Mouse (Mus musculus) hindbrain, embryonic 10.5 days (tissue): ENCODE data around the gene Cadm1. TPM values are rescaled to one million over a fixed set of nuclear protein-coding genes. Genes with fewer than 3 reads are reported as not detected.

Source experiments
- DNase-seq: peaks from one replicate; pipeline ENCODE4 v3.0.0-alpha.2; 2017; ENCODE audit warnings: low spot score
- H3K27ac ChIP-seq: fragments of 300-500 bp; sonication (generic); 2 replicates; pipeline ENCODE4 v1.5.1; 2016; ENCODE audit warnings: mild to moderate bottlenecking, moderate library complexity
- H3K27me3 ChIP-seq: fragments of 300-500 bp; sonication (generic); 2 replicates; pipeline ENCODE4 v1.6.1; 2016; ENCODE audit warnings: mild to moderate bottlenecking; ENCODE audit not compliant: poor library complexity, insufficient read depth, severe bottlenecking
- H3K36me3 ChIP-seq: fragments of 300-500 bp; sonication (generic); 2 replicates; pipeline ENCODE4 v1.6.1; 2016; ENCODE audit warnings: mild to moderate bottlenecking, moderate library complexity
- H3K4me1 ChIP-seq: fragments of 300-500 bp; sonication (generic); replicated peaks from 2 replicates; pipeline ENCODE4 v1.6.1; 2016; ENCODE audit warnings: mild to moderate bottlenecking
- H3K4me3 ChIP-seq: fragments of 300-500 bp; sonication (generic); 2 replicates; pipeline ENCODE4 v1.5.1; 2016; ENCODE audit warnings: mild to moderate bottlenecking, moderate library complexity
- H3K9me3 ChIP-seq: fragments of 300-500 bp; sonication (generic); 2 replicates; pipeline ENCODE4 v1.6.1; 2016; ENCODE audit warnings: mild to moderate bottlenecking, moderate library complexity
- WGBS: fragments of 180-500 bp; shearing (Covaris S2); methylation state at CpG from one replicate; pipeline ENCODE4 v1.1.7; 2016; 5-methylcytosine and 5-hydroxymethylcytosine counted together
- polyA plus RNA-seq: library from polyadenylated mRNA; unstranded; fragments of >200 nt; fragmentation: Nextera tagmentation; extraction: Ambion mirVana; gene quantifications from 2 replicates; pipeline ENCODE4 v1.2.1, GENCODE M21; 2016

Gene Cadm1
- polyA plus RNA-seq, 1 experiment from 2014 or later: 111 TPM

DNA sequence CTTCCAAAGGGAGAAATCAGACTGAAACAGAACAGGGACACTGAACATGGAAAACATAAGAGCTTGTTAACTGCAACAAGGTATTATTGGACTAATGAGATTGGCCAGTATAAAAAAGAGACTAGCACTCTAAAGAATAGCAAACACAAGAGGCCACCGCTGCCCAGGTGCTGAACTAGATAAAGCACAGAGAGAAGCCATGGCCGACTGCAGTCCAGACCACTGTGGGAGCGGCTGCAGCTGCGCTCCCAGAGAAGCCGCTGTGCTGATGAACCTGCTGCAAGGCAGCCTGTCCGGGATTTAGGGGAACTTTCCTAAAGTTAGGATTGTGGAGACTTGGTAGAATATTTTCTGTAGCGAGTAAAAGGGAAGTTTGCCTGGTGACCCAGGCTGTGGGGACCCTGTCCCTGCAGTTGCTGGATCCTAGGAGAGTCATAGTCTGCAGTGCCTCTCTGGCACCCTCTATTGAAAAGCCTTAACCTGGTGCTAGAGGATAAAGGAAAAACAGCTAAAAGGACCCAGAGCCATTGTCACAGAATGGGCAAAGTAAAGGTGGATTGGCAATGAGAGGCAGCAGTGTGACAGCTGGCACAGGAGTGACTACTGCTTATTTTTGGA is 57.7 kb downstream of the Cadm1 start:
- Histone ChIP-seq H3K9me3 (no peaks in the 10 kb centered on the region), H3K4me3 (no peak overlapping the region), H3K27ac (no peak overlapping the region), H3K27me3 (no peaks in the 10 kb centered on the region), H3K4me1 (peaks cover 37% of the 10 kb centered on the region), H3K36me3 (no peaks in the 10 kb centered on the region)
- DNase-seq: no peak
- 65% methylated on average over 7 of the region's 7 CpGs for WGBS

DNA sequence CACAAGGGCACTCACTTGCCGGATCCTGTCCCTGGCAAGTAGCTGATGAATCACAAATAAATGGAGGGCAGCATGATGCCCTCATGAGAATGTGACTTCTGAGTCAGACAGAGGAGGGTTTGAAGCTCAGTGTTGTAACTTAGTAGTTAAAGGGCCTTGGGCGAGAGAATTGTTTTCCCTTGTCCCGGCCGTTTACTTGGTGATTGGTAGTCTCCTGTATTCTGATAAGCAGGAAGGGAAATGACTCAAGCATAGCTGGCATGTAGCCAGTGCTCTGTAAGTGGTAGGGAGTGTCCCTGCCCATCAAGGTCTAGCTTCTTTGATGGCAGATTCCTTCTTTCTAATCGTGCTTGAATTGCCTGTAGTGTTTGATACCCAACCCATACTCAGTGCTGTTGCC is 59.9 kb downstream of the Cadm1 start:
- Histone ChIP-seq H3K9me3 (no peaks in the 10 kb centered on the region), H3K4me3 (no peak overlapping the region), H3K4me1 (peaks cover 27% of the 10 kb centered on the region), H3K27ac (no peak overlapping the region), H3K27me3 (no peaks in the 10 kb centered on the region), H3K36me3 (no peaks in the 10 kb centered on the region)
- DNase-seq: no peak
- 85% methylated on average over 5 of the region's 5 CpGs for WGBS

DNA sequence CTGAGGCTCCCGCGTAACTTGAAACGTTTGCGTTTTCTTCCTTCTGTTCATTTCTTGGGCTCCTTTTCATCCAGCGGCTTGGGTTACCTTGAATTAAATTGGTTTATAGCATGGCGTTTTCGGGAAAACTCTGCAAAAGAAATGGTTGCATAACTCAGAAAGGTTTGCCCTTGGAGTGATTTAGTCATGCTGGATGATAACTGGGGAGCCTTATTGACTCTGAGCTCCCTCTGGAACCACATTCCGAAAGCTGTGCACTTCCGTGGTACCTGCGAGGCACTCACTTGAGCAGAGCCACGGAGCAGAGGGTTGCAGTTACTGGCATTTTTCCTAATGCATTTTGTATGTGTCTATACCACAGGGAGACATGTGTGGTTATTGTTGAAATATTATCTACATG is 71.6 kb downstream of the Cadm1 start:
- peaks cover 8% of the 10 kb centered on the region for H3K36me3 ChIP-seq

DNA sequence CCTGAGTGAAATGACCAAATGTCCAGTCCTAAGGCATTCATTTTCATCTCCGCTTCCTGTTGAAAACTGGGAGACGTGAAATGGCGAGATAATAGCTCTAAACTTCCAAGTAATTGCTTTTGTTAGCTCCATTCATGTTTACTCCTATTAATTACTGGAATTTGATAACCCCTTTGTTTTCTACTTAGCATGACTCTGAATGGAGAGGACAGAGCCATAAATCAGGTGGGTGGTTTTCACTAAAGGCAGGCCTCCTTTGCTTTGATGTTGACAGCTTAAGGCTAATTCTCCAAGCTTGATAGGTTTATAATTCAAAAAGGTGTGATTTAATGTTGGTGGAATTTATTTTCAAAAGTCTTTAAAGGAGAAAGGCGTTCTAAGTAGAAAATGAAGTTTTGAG is 74.0 kb downstream of the Cadm1 start:
- peaks cover 8% of the 10 kb centered on the region for H3K36me3 ChIP-seq
- DNase-seq: no peak
- no peaks in the 10 kb centered on the region for H3K9me3 ChIP-seq
- H3K27me3 ChIP-seq: no peaks in the 10 kb centered on the region
- 76% methylated on average over 4 of the region's 4 CpGs for WGBS
- no peak overlapping the region for H3K27ac ChIP-seq
- peaks cover 16% of the 10 kb centered on the region for H3K4me1 ChIP-seq
- no peak overlapping the region for H3K4me3 ChIP-seq

More for the DNA sequence above, 71.6 kb downstream of the Cadm1 start:
- 91% methylated on average over 11 of the region's 11 CpGs for WGBS
- DNase-seq: no peak
- peaks cover 18% of the 10 kb centered on the region for H3K4me1 ChIP-seq
- H3K4me3 ChIP-seq: no peak overlapping the region
- H3K27ac ChIP-seq: no peak overlapping the region
- no peaks in the 10 kb centered on the region for H3K9me3 ChIP-seq
- H3K27me3 ChIP-seq: no peaks in the 10 kb centered on the region

DNA sequence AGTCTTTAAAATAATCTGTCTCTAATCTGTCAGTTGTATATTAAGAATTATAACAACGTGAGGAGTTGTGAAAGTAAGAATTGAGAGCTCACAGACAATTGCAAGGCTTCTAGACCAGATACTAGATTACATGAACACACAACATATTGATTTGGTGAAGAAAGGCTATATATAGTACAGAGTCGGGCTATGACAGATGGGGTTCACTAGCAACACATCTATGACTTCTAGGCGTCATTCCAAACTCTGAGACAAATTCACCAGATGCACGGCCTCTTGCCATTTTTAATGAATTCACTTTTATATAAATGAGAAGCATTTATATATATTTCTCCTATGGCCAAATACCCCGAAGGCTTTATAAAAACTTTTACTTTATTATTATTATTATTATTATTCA is 75.7 kb downstream of the Cadm1 start:
- H3K27ac ChIP-seq: no peak overlapping the region
- H3K4me1 ChIP-seq: peaks cover 22% of the 10 kb centered on the region
- WGBS: 94% methylated on average over 5 of the region's 5 CpGs
- H3K27me3 ChIP-seq: no peaks in the 10 kb centered on the region
- no peak overlapping the region for H3K4me3 ChIP-seq
- no peak for DNase-seq
- H3K36me3 ChIP-seq: no peaks in the 10 kb centered on the region; the same call in 1 of the 2 replicates
- H3K9me3 ChIP-seq: no peaks in the 10 kb centered on the region

DNA sequence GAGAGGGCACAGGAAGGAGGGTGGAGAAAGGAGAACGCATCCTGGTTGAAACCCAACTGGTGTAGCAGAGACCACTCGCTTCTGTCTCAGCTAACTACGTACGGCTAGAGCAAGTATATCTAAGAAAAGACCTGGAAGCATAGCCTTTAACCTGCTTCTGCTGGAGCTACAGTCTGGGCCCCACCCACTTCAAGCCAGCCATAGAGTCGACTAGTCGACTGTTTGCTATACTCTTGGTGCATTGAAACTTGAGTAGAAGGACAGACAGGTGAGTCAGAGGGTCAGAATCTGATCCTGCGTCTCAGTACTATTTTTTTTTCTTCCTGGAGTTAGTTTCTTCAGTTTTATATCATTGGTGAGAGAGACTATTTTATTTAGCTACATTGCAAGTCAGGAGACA is 78.5 kb downstream of the Cadm1 start:
- H3K4me3 ChIP-seq: no peak overlapping the region
- no peaks in the 10 kb centered on the region for H3K36me3 ChIP-seq
- H3K4me1 ChIP-seq: peaks cover 26% of the 10 kb centered on the region
- H3K9me3 ChIP-seq: no peaks in the 10 kb centered on the region
- H3K27me3 ChIP-seq: no peaks in the 10 kb centered on the region
- no peak for DNase-seq
- no peak overlapping the region for H3K27ac ChIP-seq
- 81% methylated on average over 7 of the region's 7 CpGs for WGBS

DNA sequence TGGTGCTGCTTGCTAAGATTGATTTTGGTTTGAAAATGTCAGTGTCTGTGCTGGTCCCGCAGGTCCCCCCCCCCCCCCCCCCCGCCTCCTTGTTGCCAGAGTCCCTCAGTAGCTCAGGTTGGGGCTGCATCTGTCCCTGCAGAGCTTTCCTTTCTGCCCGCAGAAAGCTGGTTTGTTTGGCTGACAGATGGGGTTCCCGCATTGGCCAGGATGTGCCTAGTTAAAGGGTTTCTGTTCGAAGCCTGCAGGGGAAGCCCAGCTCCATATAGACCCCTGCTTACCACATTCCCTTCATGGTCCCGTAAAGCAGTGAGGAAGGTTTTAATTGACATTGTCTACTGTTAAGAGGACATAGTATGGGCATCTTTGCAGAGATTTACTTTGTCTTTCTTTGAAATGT is 78.9 kb downstream of the Cadm1 start:
- no peak overlapping the region for H3K4me3 ChIP-seq
- peaks cover 26% of the 10 kb centered on the region for H3K4me1 ChIP-seq
- no peaks in the 10 kb centered on the region for H3K27me3 ChIP-seq
- no peaks in the 10 kb centered on the region for H3K36me3 ChIP-seq
- 0 out of 2 replicates have a peak overlapping the region, but pooled peaks have one; percentile 23 for H3K27ac ChIP-seq
- no peak for DNase-seq
- no peaks in the 10 kb centered on the region for H3K9me3 ChIP-seq
- 46% methylated on average over 6 of the region's 6 CpGs for WGBS

DNA sequence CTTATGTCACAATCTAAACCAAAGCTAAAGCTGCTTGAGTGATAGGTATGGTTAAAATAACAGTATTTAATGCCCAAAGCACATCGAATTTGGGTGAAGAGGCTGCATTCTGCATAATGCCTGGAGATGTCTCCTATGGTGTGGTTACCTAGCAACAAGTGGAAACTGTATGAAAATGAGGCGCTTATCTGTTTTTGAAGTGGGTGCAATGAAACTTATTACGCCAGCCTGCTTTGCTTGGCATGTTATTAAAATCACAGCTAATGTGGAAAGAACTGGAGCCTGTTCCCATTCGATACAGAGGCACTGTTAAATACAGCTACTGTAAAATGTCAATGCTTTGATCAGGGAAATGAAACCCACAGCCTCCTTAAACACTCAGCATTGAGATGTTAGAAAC is 79.5 kb downstream of the Cadm1 start:
- Histone ChIP-seq H3K4me1 (peaks cover 26% of the 10 kb centered on the region), H3K36me3 (no peaks in the 10 kb centered on the region), H3K27me3 (no peaks in the 10 kb centered on the region), H3K27ac (no peak overlapping the region), H3K4me3 (no peak overlapping the region), H3K9me3 (no peaks in the 10 kb centered on the region)
- no peak for DNase-seq
- WGBS: 75% methylated on average over 4 of the region's 4 CpGs

DNA sequence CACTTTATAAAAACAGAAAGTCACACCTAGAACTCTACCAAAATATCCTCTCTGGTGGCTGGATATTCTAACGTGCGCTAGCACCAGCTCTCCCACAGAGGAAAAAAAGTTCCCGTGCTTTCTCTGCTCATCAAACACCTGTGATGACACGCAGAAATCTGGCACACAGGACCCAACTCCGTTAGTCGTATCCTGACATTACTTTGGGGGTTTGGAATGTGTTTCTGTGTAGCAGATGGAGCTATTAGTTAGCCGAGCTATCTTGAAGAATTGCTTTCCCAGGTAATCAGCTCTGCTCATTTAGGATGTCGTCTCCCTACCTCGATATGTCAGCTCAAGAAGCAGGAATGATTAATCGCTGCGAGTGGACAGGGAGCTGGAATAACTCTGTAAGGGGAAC is 80.3 kb downstream of the Cadm1 start:
- no peak for DNase-seq
- no peaks in the 10 kb centered on the region for H3K36me3 ChIP-seq
- WGBS: 85% methylated on average over 11 of the region's 11 CpGs
- no peaks in the 10 kb centered on the region for H3K27me3 ChIP-seq
- H3K4me1 ChIP-seq: peaks cover 32% of the 10 kb centered on the region
- H3K4me3 ChIP-seq: no peak overlapping the region
- no peaks in the 10 kb centered on the region for H3K9me3 ChIP-seq
- H3K27ac ChIP-seq: no peak overlapping the region

DNA sequence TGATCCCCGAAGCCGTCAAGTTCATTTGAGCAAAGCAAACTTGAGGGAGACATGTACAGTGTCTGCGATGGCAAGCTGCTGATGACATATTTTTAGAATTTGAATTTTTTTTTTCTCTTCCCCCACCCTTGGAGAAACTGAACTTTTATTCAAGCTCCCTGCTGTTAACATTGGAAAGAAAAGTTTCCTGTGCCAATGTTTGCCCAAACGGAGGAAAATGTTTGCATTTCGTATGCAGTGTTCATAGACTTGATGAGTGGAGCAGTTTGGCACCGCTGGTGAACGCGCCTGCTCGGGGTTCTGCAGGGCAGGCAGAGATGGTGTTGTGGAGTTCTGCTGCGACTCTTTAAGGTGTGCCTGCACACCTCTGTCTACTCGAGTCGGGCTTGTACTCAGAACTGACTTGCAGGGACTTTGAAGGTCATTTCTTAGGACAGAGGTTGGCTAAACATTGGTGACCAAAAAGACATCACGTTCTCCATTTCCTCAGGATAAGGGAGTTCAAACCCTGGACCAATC is 83.0 kb downstream of the Cadm1 start:
- Histone ChIP-seq H3K4me3 (no peak overlapping the region), H3K27ac (no peak overlapping the region), H3K36me3 (no peaks in the 10 kb centered on the region), H3K4me1 (peaks cover 45% of the 10 kb centered on the region), H3K9me3 (no peaks in the 10 kb centered on the region), H3K27me3 (no peaks in the 10 kb centered on the region)
- DNase-seq: no peak
- WGBS: 90% methylated on average over 13 of the region's 13 CpGs

DNA sequence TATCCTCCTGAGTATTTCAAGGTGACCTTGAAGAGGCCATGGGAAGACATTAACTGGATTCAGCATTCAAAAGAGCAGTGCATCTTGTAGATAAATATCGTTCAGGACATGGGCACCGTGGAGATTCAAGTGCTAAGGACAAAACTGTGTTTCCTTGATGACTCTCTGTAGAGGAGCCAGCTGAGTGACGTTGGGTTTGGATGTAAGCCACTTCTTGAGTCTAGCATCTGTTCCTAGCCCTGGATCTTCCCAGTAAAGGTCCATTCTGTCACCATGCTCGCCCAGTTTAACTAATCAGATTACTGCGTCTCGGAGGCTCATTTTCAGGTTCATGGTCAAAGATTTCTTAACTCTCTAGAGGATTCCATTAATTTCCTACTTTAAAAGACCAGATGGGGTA is 85.1 kb downstream of the Cadm1 start:
- Histone ChIP-seq H3K4me3 (no peak overlapping the region), H3K4me1 (peaks cover 33% of the 10 kb centered on the region), H3K9me3 (no peaks in the 10 kb centered on the region), H3K27me3 (no peaks in the 10 kb centered on the region), H3K36me3 (no peaks in the 10 kb centered on the region), H3K27ac (no peak overlapping the region)
- 86% methylated on average over 6 of the region's 6 CpGs for WGBS
- no peak for DNase-seq

DNA sequence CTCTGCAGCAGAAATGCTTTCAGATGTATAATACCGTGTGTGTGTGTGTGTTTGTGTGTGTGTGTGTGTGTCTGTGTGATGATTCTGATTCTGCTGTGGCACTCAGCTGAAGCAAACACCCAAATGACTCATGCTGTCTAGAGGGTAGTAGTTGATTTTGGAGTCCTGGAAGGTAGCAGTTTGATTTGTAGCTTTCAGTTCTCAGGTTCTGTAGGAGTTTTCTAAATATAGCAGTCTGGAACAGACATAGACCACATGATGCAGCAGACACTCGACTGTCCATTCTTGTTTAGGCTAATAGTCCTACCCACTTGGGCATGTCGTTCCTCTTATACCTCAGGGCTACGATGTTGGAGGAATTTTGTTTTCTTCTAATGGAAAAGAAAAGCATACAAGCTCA is 86.4 kb downstream of the Cadm1 start:
- DNase-seq: no peak
- Histone ChIP-seq H3K9me3 (no peaks in the 10 kb centered on the region), H3K4me3 (no peak overlapping the region), H3K27me3 (no peaks in the 10 kb centered on the region), H3K27ac (no peak overlapping the region), H3K4me1 (peaks cover 33% of the 10 kb centered on the region), H3K36me3 (no peaks in the 10 kb centered on the region)
- 82% methylated on average over 4 of the region's 4 CpGs for WGBS

DNA sequence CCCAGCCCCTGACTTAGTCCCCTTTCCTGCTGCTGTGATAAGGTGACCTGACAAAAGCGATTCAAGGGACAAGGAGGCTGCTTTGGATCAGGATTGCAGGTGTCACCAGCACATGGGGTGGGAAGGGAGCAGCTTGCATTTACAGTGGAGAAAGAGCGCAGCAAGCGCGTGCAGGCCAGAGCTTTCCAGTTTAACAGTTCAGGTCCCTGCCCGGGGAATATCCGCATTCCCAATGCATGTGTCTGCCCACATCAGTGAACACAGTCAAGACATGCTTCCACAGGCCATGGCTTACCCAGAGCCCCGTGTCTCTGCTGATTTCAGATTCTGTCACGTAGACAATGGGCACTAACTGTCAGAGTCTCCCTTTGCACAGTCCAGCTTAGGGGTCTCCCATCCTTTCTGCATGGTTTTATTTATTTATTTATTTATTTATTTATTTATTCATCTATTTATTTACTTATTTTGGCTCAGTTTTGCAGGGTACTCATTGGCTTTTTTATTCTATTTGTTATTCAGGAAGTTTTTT is 89.6 kb downstream of the Cadm1 start:
- Histone ChIP-seq H3K4me3 (no peak overlapping the region), H3K27ac (no peak overlapping the region; the same call in 1 of the 2 replicates), H3K9me3 (no peaks in the 10 kb centered on the region), H3K27me3 (no peaks in the 10 kb centered on the region), H3K36me3 (no peaks in the 10 kb centered on the region), H3K4me1 (peaks cover 41% of the 10 kb centered on the region)
- 76% methylated on average over 8 of the region's 8 CpGs for WGBS
- DNase-seq: no peak
